Mouse (Mus musculus): Measurements from ENCODE around the gene Sorcs2.

The Sorcs2 gene

DNA sequence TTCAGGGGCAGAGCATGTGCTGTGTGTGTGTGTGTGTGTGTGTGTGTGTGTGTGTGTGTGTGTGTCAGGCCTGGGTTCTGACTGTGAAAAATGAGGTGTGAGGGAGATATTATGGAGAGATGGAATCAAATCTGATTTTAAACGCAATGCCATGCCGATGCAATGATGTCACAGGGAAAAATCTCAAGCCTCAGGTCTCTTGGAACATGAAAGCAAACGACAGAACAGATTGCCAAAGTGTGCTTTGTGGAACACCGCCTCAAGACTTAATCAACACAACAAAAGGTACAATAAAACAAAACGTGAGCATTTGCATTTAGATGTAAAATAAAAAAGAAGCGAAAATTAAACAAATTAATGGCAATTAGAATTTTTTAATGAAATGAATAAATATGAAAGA lies 177.3 kb downstream of the Sorcs2 start:
- DNase-seq = no peak

DNA sequence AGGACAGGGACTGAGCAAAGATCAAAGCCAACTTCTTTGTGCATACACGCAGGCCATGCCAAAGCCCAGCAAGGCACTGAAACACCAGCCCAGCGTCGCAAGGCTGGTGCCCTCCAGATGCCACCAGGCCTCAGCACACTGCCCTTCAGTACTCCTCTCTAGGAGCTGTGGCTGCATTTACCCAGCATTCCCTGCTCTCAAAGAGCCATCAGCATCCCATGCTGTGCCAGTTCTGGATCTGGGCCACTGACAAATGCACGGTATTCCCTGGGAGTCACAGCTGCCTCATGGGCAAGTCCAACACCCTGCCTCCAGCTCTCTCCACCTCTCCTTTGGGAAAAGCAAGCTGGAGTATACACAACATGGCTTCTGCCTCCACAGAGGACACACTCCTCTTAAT lies 177.8 kb downstream of the Sorcs2 start:
- no peak for DNase-seq

DNA sequence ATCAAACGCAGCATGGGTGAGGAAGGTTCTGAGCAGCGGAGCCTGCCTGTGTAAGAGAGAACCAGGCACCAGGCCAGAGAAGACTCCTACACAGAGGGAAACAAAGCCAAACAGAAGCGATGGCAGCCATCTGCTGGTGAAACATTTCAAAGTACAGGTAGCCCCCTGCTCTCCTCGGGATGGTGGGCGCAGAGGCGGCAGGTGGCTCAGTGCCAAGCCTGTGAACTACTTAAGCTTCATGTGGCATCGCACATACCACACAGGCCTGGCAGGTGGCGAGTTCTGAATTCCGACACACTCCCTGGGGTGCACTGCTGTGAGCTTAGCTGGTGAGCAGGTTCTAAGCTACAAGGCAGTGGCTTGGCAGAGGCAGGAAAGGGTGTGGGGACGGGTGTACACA lies 184.6 kb downstream of the Sorcs2 start:
- no peak for DNase-seq

DNA sequence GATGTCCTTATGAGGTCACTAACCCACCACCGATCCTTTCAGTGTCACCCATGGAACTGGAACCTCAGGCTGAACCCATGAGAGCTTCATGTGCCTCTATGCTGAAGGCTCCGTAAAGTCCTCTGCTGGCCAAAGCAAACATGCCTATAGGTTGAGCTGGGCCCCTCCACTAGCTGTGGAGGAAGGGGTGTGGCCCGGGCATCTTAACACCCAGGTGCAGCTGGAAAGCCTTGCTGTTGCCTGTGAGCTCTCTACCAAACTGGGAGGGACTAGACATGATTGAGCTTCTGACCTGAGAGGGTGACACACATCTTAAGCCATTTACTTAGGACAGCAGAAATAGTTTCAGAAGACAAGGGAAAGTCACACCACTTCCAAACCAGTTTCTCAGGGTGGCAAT lies 189.1 kb downstream of the Sorcs2 start:
- DNase-seq = no peak

DNA sequence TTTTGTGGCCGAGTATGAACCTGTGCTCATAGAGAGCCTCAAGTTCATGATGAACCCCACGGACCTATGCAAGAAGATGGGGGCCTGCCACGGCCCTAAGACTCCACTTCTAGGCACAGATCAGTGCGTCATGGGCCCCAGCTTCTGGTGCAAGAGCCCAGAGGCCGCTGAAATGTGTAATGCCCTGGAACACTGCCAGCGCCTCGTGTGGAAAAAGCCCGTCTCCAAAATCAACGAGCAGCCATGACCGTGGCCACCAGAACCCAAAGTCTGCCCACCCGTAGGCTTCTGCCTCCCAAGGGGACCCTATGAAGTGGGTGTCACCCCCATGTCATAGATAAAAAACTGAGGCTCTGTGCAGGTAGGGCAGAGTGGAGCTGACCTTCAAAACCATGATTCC lies 192.5 kb downstream of the Sorcs2 start:
- no peak for DNase-seq

DNA sequence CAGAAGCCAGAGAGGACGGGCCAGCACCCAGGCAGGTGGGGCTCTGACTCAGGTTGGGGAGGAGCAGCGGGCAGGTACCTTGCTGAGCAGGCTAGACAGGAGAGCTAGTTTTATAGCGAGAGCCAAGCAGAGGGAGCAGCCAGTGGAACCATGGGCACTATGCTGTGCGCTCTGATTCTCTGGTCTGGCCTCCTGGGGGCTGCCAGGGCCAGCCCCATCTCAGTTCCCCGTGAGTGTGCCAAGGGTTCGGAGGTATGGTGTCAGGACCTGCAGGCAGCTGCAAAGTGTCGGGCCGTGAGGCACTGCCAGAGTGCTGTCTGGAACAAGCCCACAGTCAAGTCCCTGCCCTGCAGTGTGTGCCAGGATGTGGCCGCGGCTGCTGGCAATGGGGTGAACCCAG lies 194.0 kb downstream of the Sorcs2 start, which contains the start of gene Psapl1:
TSS of gene Psapl1 (plus strand) at position 106 of the 400 bp plus-strand sequence.
- no peak for DNase-seq

DNA sequence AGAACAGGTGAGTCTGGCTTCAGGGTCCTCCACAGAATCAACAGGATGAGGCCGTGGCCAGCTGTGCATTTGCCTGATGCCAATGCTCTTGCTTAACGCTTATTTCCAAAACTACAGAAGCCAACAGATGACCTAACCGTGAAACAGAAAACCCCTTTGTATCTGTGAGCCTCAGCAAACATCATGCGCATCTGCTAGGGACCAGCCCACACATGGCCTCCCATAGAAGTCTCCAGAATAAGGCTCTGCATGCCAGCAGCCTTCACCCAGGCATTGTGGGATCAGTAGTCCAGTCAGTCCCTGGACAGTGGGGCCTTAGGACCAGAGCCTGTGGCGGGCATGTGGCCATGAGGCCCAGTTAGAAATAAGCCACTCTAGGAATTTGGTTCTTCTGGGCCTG lies 194.5 kb downstream of the Sorcs2 start:
- no peak for DNase-seq

DNA sequence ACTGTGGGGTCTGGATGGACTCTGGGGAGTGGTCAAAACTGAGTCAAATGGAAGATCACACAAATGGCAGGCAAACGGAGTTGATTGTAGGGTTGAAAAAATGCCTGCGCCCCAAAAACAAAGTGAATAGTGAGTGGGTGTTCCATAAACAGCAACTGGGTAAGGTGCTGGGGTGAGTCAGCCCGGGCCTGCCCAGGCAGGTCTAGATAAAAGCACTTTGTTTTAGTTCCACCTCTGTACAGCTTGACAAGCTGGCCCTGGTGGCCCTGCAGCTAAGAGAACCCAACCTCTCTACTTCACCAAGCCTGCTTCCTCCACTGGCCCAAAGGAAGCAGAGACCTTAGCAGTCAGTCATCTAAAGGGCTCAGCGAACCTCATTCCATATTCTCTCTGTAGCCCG lies 195.2 kb downstream of the Sorcs2 start:
- no peak for DNase-seq

DNA sequence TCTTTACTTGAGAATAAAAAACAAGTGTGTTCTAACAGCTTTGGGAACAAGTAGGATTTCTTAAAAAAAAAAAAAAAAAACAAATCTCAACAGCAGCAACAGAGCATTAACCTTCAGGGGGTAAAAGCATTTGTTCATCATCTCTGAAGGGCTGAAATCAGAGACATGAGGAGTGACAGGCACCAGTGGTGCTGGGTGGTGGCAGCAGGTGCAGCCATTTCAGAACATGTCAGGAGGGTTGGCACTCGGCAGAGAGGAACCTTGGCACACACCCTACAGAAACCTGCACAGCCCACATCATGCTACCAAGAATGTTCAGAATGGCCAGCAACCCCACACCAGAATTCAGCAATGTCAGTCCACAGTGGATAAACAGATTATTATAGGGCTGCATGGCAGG lies 198.4 kb downstream of the Sorcs2 start:
- no peak for DNase-seq

DNA sequence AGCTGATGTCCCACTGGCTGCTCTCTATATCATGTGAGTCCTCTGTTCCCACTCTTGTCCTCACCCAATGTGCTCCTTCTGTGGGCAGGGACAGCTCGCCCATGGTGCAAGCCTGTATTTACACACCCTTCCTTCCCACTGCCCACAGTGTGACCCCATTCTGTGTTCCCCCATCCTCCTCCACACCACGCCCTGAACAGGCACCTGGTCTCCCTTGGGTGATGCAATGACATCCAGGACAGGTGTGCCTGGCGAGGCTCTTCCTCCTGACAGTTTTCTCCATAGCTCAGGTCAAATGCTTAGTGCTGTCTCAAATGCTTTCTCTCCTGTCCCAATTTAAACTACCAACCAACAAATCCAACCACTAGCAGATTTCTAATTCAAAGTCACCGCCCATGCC lies 202.5 kb downstream of the Sorcs2 start:
- DNase-seq = no peak

DNA sequence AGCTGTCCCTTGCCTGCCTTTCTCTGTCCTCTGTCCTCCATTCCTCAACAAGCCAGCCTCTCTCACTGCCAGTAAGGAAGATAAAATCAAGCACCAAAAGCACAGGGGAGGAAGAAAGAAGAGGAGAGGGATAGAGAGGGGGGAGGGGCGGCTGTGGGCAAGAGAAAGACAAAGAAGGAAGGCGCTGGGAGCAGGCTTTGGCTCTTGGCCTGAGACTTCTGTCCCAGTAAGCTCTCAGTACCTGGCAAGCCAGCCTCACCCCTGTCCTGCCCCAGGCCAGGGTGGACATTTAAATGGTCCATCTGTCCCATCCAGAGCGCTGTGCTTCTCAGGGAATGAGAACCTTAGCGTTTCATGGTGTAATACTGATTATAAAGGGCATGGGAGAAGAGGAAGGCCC lies 203.3 kb downstream of the Sorcs2 start:
- DNase-seq = no peak

DNA sequence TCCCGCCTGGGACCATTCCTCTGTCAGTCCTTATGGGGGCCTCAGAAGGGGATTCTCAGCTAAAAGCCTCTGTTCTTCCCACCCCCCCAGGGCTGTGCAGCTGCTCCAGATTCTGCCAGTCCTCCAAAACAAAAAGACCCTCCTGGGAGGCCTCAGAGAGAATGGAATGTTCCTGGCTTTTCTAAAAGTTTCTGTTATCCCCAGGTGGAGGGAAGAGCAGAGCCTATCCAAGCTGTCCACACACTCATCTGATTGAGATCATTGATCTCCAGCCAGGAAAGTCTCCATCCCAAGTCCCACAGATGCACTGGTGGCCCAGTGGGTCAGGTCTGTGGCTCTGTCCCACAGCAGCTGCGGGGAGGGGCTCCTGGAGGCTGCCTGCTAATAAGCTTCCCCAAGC lies 205.3 kb downstream of the Sorcs2 start:
- no peak for DNase-seq

DNA sequence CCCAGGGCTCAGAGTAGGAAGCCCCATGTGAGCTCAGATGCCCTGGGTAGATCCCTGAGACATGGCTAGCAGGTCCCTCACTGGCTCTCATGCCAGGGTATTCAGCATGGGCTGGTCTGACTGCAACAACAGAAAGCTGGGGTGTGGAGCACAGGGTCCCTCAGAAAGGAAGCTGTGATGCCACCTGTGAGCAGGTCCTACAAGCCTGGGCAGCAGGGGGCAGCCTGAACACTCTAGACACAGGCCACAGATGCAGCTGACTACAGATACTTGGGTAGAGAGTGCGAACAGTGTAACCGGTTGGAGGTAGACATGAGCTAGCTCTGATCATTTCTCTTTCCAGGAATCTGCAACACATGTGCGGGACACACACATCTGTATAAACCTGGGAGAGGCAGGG lies 206.1 kb downstream of the Sorcs2 start:
- DNase-seq = no peak

DNA sequence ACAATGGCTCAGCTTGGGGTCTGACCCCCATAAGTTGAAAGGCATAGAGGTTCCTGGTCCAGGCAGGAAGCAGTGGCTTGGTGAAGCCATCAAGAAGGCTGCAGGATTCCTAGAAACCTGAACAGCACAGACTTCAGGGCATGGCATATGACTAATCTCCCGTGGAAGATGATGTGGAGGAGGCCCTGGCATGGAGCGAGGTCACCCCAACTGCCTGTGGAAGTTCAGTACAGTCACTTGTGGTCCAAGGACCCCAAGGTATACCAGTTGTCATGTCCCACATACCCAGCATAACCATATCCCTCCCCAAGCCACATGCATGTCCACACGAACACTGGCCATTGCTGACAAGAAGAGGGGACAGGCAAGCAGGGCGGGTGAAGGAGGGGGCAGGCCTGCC lies 206.7 kb downstream of the Sorcs2 start:
- no peak for DNase-seq

DNA sequence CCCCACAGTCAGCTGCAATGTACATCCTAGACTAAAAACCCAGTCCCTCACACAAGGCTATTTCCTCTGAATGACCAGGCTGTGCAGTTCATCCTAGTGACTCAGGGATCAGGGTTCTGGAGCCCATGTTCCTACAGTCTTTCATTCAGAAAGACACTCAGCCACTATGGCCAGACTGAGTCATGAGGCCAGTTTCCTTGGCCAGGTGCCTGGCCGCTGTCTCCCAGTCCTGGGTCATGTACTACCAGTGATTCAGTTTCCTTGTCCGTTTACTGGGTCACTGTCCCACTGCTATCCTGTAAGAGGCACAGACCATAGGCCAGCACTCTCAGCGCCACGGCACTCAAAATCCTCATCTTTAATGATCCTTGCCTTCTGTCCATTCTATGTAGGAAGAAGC lies 209.6 kb downstream of the Sorcs2 start:
- DNase-seq = no peak

DNA sequence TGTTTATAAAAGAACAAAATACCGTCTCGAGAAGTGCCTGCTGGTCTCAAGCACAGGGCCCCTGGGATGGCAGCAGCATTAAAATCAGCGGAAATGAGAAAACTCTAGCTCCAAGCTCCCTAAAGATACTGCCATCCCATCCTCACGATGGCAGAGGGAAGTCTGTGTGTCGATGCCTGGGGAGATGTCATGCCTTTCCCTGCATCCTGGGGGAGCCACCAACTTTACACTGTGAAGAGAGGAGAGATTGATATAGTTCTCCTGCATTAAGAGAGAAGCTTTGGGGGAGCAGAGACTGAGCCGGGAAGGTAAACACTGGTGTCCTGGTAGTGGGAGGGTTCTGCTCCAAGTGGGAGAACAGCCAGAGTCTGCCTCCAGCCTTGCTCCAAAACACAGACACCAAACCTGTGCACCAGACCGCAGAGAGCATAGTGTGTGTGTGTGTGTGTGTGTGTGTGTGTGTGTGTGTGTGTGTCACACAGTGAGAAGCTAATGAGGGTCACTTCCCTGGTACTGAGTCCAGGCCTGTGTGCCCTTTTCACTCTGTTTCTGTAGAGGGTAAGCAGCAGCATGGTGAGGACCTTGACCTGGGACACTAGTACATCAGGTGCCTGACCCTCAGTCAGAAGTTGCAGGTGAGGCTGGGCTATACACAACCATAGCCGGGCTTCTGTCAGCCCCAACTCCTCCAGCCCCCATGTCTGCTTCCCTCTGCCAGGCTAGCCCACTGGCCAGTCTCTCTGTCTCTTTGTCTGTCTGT lies 211.5 kb downstream of the Sorcs2 start:
- DNase-seq = no peak

DNA sequence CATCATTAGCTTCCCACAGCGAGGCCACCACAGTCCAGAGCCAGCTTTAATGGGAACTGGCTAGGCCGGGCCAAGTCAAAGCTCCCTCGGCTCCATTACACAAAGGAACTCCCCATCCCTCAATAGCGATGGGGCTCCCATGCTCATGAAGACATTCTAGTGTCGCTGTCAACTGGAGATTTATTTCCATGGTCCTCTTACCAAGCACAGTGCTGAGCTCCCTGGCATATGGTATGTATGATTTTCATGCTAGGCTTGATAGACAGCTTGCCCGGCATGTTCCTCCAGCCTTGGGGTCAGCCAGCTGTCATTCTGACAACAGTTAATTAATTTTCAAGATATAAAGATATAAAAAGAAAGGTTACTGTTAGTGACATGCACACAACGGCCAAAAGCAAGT lies 215.6 kb downstream of the Sorcs2 start:
- no peak for DNase-seq

DNA sequence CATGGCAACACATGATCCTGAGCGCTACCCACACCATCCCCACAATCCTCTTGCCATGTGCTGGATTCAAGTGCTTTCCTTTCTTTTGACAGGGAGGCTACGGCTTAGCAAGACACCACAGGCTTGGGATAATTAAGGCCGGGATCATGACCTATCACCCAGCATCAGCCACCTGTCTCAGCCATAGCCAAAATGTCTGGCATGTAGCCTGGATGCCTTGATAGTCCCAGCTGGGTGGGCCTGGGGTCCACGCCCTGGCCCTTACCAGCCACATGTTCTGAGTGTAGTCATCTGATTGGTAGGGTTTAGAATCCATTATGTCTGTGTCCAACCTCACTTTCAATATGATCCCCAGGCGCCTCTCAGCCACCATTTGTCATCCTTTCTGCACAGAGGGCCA lies 218.2 kb downstream of the Sorcs2 start:
- no peak for DNase-seq

DNA sequence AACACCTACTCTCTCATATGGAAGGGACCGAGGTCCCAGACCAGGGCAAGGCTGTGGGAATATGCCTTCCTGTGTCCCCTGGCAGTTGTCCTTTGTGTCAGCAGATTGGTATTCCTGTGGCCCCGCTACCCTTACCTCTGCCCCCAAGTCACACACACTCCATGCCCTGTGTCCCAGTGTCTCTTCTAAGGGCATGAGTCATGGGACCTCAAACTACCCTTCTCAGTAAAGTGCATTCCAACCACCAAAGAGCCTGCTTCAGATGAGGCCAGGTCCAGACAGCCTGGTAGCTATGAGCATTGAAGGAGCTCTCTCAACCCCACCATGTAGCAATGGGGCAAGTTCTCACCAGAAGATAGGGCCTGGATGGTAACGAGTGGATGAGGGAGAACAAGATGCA lies 219.2 kb downstream of the Sorcs2 start:
- no peak for DNase-seq

DNA sequence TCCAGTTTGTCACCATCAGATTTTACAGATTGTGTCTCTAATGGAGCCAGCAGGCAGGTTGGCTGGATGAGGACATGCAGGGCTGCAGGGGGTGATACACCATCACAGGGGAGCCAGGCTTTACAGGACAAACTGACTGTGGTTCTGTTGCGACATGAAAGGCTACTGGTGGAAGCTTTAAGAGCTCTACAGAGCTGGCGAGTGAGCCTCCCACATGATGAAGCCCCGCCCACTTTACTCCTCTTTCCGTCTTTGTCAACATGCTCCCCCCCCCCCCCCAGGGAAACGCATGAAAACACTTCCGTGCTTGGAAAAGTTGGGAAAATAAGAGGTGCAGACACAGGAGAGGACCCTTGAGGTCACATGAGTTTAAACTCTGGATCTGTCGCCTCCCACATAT lies 219.7 kb downstream of the Sorcs2 start:
- no peak for DNase-seq

DNA sequence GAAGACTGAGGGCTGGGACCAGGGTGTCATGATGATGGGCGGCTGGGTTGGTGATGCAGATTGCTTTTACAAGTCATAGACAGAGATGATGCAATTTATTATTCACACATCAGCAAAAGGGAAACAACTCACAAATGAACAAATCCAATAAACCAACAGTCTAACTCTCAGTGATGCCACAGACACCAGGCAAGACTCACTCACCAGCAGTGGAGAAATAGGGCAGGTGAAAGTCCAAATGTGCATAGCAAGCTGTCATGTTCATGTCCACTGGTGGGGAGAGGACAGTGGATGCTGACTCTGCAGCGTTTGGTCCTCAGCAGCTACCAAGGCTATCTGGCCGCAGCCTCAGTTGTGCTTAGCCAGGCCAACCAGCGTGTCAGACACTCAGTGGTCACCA lies 221.1 kb downstream of the Sorcs2 start:
- no peak for DNase-seq

DNA sequence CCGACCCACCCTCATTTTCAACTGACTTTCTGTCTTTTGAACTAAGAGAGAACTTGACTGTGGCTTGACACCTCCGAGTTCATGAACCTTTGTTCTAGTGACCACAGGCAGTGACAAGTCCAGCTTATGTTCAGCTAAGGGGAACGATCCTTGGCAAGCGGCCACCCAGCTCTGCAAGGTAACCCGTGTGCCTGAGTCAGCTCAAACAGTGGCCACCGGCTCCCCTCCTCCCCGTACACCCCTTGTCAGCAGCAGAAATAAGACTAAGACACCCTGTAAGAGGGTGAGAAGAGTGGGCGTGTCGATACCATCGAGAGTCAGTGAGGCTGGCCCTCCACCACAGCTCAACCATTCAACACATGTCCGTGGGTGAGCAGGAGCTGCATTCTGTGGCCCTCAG lies 221.5 kb downstream of the Sorcs2 start:
- no peak for DNase-seq

DNA sequence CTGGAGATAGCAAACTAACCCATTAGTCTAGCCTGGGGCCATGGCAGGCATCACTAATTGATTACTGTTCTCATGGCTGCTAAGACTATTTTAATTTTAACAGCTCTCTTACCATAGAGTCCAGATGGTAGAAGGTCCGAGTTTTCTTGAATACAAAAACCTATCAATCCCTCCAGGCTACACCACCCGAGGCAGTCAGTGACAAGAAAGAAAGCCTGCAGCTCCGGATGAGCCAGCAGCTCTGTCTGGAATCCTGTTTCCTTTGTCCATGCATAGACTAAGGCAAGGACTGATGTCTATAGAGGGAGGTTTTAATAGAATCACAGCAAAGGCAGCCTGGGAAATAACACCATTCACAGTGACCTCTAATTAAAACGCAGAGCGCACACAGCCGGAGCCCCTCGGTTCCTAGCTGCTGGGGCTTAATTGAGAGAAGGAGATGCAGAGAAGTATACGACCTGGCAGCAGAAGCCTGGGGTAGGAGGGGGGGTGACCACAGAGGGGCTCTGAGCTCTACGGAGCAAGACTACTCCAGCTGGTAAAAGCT lies 223.3 kb downstream of the Sorcs2 start:
- no peak for DNase-seq

DNA sequence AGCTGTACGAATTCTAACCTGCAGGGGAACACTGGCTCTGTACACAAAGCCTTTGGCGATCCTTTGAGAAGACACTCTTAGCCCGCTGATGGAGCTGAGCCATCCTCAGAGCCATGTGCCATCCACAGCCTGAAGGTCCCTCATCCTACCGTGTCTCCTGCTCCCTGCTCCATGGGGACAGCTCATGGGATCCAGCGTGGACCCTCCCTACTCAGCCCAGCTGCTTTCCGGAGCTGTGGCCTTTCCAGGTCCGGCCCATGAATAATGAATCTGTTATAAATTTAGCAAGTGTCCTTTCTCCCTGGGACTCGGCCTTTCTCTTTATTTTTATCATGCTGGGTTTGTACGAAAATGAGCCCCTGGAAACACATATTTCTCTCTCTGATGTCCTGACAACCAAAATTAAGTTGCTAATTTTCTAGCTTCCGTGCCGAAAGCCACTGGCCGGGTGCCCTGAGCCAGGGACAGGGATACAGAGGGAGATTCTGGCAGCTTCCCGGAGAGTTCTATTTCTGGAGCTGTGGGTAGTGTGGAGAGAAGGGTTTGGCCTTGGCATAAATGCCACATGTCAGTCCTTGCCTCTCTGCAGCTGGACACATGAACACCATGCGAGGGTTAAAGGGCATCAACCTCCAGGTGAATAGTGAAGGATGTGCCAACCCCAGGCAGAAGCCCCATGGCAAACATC lies 228.8 kb downstream of the Sorcs2 start:
- DNase-seq = peak; percentile 12 to 14
